Mouse (Mus musculus): ENCODE measurements around the gene Ift122.
A peak's percentile ranks its signal among the peaks of the same experiment; 100 is the strongest.

Ift122 gene

GRCm38 (mm10) chr6:115853091-115853813 is at the start of gene Ift122, which contains the start of gene Mbd4:
Ift122 (plus strand) TSS chr6:115853470.
Mbd4 (minus strand) TSS chr6:115853371.
- peak; percentile 98 to 99 for DNase-seq

- peak; percentile 91 to 94 for DNase-seq
Observed at GRCm38 (mm10) chr6:115803541-115804382, 49.5 kb upstream of the Ift122 start.

- no peak for DNase-seq
Observed at GRCm38 (mm10) chr6:115804432-115805192, 48.7 kb upstream of the Ift122 start.

GRCm38 (mm10) chr6:115807464-115808195 is 45.6 kb upstream of the Ift122 start:
- peak; percentile 20 to 51 for DNase-seq

GRCm38 (mm10) chr6:115808196-115808487 is 45.1 kb upstream of the Ift122 start:
- no peak for DNase-seq

- peak; percentile 89 to 93 for DNase-seq
Observed at GRCm38 (mm10) chr6:115808488-115809231, 44.6 kb upstream of the Ift122 start, which contains the start of gene Rpl32. Rpl32 (minus strand) TSS chr6:115808747.

- no peak for DNase-seq
Observed at GRCm38 (mm10) chr6:115811606-115812005, 41.7 kb upstream of the Ift122 start.

- DNase-seq, result peak; percentile 71 to 83
Observed at GRCm38 (mm10) chr6:115814104-115814503, 39.2 kb upstream of the Ift122 start.

- DNase-seq, result no peak
Observed at GRCm38 (mm10) chr6:115815041-115815440, 38.2 kb upstream of the Ift122 start.

- no peak for DNase-seq
Observed at GRCm38 (mm10) chr6:115818129-115818528, 35.1 kb upstream of the Ift122 start.

GRCm38 (mm10) chr6:115821216-115821993 is 31.9 kb upstream of the Ift122 start:
- DNase-seq, result no peak

GRCm38 (mm10) chr6:115823850-115824464 is 29.3 kb upstream of the Ift122 start:
- DNase-seq, result peak; percentile 78 to 85

- DNase-seq, result no peak
Observed at GRCm38 (mm10) chr6:115830779-115831601, 22.3 kb upstream of the Ift122 start.

GRCm38 (mm10) chr6:115832152-115832850 is 21.0 kb upstream of the Ift122 start:
- DNase-seq, result no peak

GRCm38 (mm10) chr6:115833861-115834260 is 19.4 kb upstream of the Ift122 start:
- no peak for DNase-seq

GRCm38 (mm10) chr6:115838161-115838597 is 15.1 kb upstream of the Ift122 start, which contains the start of gene Efcab12:
Efcab12 (minus strand) TSS chr6:115838412.
- DNase-seq, result peak; percentile 70 to 83

GRCm38 (mm10) chr6:115838745-115839144 is 14.5 kb upstream of the Ift122 start:
- no peak for DNase-seq

- DNase-seq, result no peak
Observed at GRCm38 (mm10) chr6:115845006-115845405, 8.3 kb upstream of the Ift122 start.

Measured in kidney, postnatal 4 days (tissue).